Mouse (Mus musculus) retina, postnatal 1 day (tissue): ENCODE data around the gene Mrpl10.

Source experiments
- DNase-seq: peaks from one replicate; pipeline ENCODE4 v3.0.0-alpha.2; 2012

Gene Mrpl10

DNA sequence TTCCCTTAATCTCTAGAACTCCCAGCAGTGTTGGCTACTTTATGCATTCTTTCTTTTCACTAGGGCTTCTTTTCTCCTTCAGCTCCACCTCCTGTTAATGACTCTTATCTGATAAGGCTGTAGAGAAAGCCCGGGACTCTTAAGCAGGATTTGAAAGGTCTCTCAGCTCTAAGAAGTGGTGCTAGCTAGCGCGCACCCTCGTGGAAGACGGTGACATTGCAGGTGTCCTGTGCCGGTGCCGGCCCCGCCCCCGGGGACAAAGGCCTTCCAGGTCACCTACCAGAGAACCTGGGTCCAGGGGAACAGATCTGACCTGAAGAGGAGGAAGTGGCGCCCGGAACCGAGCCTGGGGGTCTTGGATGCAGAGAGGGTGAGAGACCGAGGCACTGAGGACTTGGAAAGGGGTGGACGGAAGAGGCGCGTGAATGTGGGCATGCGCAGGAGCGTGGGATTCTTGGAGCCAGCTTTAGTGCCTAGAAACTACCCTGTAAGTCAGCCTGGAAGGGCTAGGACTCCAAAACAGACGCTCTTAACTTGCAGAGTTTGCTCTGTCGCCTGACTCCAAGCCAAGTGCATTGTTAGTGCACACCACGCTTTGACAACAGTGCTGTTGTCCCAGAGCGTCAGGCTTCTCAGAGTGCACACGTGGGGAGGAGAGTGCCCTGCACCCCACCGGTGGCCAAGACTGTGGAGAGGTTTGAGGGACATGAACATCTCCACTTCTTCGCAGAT is 11.5 kb upstream of the Mrpl10 start, which contains the start of gene Scrn2:
TSS of gene Scrn2 (plus strand) at position 253 of the 732 bp plus-strand sequence.
- DNase-seq = peak; percentile 92

DNA sequence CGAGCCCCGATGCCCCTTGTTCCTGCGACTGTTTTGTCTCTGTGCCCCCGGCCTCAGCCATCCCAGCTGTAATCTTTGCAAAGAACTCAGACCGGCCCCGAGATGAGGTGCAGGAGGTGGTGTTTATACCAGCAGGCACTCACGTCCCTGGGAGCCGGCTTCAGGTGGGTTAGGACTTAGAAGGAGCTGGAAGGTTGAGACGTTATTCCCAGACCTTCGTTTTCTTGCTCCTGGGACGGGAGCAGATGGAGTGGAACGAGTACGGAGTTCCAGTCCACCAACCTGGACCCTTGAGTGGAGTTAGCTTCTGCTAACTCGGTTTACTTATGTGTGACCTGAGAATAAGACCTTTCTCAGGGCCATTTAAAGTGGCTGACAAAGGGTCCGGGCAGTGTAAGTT is 10.9 kb upstream of the Mrpl10 start:
- DNase-seq = no peak

DNA sequence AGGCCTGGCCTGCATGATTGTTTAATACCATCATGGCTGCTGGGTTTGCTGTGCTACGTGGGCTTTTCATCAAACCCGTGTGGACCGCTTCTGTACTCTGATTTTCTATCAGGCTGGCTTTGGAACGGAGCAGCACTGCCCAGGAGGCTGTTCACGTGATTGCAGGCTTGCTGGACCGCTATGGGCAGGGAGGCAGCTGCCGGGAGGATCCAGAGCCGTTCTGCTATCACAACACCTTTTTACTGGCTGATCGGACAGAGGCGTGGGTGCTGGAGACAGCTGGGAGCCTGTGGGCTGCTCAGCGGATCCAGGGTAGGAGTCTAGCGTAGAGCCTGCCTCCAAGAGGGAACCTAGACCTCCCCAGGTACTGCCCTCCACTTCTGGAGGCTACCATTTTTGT is 9.4 kb upstream of the Mrpl10 start:
- DNase-seq = no peak

DNA sequence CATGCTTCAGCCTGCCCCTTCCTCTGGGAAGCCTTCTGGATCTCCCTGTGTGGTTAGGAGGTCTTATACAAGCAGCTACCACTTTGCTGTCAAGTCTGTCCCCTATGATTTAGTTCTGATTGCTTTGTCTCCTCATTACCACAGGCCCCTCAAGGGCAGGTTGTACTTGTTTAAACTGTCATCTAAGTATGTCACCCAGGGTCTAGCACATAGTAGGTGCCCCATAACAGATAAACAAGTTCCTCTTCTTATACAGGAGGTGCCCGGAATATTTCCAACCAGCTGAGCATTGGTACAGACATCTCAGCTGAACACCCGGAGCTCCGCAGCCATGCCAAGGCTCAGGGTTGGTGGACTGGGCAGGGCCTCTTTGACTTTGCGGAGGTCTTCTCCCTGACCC is 8.9 kb upstream of the Mrpl10 start:
- no peak for DNase-seq

DNA sequence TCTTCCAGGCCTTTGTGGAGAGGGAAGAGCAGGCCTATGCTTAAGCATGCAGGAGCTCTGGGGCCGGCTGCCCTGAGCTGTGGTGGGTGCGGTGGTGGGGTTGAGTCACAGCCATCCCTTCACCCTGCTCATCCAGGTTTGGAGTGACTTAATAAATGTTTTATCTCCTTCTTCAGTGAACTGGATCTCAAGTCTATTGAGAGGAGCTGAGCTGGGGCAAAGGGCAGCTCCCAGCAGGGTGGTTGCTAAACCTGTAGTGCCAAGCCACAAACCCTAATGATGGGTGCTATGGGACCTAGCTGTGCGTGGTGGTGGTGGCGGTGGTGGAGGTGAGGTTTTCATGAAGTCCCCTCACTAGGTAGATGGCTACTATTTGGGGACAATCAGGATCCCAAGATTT is 7.6 kb upstream of the Mrpl10 start:
- DNase-seq = no peak

DNA sequence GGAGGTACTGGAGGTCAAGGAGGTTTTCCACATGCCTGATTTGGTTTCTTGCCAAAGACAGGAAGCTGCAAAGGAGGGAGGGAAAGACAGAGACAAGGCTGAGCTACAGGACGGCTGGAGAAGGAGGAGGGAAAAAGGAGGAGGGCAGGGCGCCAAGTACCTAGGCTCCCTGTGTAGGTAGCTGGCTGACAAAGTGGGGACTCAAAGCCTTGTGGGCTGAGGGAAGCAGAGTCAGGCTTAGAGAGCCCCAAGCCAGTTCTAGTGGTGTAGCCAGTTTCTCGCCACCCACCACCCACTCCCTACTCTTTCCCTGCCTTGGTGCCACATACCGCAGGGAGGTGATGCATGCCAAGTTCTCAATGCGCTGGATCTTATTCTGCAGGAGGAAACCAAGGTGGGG is 5.2 kb upstream of the Mrpl10 start:
- DNase-seq = no peak

DNA sequence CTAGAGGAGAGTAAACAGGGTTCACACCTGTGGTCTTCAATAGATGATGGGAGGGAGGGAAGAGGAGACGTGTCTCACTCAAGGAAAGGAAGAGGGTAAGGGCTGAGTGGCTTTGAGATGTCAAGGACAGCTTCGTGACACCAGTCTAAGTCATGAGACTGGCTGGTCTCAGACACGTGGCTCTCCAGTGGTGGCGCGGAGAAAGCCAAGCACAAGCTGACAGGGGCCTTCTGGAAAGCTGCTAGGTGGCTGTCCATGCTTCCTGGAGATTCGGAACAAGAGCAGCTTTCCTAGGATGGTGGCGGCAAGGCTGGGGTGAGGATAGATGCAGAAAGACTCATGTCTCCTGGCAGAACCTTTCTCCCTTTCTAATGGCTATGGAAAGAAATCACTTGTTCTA is 2.5 kb upstream of the Mrpl10 start:
- DNase-seq = no peak

DNA sequence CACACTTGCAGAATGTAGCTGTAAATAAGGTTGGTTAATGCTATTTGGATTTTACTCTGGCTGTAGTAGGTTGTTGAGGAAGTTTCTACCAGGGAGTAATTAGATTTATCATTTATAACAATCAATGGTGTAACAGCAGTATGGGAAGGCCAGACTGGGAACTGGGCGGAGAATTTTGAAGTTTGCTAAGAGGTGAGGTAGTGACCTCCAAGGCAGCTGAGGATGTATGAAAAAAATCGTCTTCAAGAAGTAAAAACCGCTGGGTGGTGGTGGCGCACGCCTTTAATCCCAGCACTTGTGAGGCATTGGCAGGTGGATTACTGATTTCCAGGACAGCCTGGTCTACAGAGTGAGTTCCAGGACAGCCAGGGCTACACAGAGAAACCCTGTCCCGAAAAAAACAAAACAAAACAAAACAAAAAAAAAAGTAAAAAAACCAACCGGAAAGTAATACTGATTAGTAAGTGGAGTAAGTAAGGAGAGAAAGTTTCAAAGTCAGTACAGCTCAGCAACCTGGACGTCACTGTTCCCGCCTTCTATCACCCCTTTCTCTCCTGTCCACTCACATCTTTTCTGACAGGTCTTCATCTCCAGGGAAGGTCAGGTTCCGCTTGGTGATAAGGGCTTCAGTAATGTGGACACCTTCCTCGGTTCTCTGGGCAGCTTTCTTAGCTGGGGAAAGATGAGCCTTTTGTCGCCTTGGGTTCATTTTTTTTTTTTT is 899 bp upstream of the Mrpl10 start:
- no peak for DNase-seq

DNA sequence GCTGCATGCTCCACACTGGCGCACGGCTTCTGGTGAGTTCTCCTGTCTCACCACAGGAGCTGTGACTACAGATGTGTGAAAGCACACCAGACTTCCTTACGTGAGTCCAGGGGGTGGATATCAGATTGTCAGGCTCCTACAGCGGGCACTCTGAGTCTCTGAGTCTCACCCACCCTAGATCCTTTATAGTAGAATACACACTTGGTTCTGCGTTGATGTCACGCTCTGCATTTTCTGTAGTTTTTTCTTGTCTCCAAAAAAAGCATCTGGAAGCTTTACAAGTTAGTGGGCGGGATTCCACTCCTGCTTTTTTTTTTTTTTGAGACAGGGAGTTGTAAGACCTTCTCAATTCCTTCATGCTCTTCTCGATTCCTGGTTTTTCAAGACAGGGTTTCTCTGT is 3.5 kb downstream of the Mrpl10 start:
- no peak for DNase-seq

DNA sequence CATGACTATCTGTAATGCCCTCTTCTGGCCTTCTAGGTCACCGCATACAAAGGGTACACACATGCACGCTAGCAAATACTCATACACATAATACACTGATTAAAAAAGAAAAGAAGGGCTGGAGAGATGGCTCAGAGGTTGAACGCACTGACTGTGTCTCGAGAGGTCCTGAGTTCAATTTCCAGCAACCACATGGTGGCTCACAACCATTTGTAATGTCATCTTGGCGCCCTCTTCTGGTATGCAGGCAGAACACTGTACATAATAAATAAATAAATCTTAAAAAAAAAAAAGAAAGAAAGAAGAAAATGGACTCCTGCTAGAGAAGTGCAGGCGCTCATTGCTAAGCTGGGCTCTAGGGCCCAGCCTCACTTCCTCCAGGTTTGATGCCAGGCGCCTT is 4.5 kb downstream of the Mrpl10 start:
- peak; percentile 32 for DNase-seq

DNA sequence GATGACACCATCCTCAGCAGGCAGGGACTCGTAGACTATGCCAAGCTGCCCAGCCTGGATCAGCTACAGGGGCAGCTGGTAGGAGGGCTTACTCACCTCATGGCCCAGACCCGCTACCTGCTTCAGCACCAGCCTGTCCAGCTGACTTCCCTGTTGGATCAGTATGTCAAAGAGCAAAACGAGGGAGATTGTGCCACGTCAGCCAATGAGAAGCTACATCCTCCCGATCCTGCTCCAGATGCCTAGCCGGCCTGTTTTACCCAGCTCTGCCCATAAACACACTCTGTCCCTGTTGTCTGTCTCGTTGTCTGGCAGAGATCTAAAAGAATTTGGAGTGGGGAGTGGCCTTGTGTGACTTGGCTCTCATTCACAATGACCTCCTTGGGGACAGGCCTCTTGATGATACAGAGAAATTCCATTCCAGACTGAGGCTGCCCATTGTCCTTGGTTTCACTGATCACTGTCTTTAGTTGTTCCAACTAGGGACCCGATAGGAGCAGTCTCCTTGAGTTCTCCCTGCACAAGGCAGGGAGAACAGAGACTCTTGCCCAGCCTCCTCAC is 6.8 kb downstream of the Mrpl10 start:
- DNase-seq = no peak

DNA sequence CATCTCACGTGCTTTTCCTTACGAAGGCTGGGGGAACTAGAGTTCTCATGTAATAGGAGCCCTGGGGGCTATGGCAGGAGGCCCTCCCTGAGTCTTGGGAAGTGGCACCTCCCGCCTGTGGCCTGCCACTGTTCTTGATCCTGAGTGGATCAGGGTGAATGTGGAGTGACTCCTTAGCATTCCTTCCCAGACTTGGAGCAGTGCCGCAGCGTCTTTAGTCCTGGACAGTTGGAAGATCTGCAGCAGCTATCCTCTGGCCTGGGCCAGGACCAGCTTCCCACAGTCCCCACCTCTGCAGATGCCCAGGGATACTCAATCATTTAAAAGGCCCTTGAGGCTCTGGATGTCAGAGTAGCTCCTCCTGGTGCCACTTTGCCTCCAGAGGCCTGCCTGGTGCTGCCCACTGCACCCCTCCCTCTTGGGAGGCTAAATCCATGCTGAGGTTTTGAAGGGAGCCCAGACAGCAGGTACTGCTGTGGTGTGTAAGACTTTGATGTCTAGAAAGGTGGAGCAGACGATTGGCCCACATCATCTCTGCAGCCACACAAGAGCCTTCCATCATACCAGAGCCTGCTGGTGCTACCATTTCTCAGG is 8.2 kb downstream of the Mrpl10 start:
- no peak for DNase-seq

DNA sequence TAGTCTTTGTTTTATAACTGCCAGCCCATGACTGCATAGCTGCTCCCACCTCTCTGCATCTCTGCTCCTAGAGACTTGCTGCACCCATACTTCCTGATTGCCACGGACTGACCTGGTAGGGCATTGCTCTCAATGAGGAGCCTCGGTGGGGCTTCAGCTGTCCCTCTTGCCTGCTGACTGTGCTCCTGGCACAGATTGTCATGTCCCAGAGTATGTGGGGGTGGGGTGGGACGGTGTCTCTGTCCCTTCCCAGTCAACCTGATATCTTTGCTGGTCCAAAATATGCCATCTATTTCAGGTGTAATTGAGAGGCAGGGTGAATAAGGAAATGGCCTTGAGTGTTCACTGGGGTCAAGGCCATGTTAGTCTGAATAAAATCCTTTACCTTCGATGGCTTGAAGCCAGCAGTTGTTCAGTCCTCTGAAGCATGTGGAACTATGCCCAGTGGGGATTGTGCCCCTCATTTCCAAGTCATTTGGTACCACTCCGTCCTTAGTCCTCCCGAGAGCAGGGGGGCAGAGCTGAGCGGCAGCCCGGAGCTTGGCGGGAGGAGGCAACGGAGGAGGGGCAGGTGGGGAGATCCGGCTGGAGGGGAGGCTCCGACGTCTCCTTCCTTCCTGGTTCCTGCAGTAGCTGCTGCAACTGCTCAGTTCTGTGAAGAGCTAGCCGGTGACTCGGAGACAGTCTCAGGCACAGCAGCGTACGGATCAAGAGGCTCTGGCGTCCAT is 9.0 kb downstream of the Mrpl10 start, which contains the start of gene Osbpl7:
TSS of gene Osbpl7 (plus strand) at position 413 of the 728 bp plus-strand sequence.
- DNase-seq = peak; percentile 86

DNA sequence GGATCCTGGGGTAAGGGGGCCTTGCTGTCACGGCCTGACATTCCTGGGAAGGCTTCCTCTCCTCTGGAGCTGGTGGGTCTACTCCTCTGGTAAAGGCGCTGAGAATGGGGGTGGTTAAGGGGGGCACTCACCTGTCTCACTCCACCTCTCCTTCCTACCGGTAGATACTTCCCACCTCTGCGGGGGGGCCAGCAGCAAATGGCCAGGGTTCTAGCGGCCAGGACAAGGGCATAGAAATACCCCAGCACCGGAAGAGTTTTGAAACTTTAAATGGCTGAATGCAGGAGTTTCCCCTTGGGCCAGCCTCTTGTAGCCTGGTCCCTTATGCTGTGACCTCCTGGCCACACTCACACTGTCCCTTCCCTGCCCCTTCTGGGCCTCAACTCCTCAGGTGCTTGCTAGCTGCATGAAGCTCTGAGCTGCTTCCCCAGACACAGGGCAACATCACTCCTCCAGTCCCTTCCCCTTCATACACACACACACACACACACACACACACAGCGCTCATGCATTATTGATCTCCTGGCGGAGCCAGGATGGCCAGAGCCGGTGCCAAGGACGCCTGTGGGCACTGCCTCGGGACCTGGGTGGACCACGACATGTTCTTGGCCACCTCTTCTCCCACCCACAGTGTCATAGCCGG is 9.7 kb downstream of the Mrpl10 start:
- peak; percentile 28 for DNase-seq

DNA sequence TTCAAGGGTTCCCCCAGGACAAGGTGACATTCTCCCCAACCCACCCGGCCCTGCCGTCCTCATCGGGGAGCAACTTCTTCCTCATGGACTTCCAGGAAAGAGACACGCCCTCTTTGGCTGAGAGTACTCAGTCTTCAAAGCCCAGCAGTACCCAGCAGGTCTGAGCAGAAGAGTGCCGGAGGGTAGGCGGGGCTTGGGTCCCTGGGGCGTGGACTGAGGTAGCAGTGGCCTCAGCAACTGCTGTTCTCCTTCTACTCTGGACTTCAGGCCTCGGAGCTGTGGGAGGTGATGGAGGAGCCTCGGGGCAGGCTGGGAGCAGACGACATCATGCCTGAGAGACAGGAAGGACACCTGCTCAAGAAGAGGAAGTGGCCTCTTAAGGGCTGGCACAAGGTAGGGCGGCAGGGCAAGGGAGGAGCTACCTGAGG is 10.9 kb downstream of the Mrpl10 start:
- no peak for DNase-seq

DNA sequence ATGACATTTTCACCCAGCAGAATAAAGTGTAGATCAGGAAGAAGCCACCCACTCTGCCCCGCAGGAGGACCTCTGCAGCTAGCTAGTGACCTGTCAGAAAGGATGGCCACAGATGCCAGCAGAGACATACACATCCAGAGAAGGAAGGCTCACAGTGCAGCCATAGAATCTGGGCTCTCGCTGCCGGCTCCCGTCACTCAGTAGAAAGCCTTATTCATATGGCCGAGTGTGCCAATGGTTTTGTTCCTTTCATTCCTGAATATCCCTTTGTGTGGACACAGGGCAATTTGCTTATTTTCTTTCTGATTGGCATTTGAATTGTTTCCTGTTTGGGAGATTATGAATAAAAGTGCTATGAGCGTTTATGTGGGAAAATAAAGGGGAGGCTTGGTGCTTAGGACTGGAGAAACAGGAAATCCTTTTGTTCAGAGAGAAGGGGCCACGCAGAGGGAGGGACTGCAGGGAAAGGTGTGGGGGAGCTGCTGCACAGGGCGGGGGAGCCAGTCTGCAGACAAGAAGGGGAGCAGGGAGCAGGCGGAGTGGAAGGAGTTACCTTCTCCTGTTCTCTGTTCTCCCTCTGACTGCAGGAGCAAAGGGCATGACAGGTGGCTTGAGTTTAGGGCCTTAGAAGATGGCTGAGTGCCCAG is 22.0 kb downstream of the Mrpl10 start:
- DNase-seq = no peak

DNA sequence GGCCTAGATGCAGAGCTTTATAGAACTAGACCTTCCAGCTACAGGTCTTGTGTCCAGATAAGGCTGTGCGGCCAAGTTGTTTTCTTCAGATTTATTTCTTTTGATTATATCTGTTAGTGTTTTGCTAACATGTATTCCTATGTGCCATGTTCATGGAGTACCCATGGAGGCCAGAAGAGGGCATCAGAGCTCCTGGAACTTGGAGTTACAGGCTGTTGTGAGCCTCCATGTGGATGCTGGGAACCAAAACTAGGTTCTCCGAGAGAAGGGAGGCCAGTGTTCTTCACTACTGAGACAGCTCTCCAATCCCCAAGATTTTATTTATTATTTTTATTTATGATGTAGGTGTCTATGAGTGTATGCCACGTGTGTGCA is 22.5 kb downstream of the Mrpl10 start:
- DNase-seq = no peak

DNA sequence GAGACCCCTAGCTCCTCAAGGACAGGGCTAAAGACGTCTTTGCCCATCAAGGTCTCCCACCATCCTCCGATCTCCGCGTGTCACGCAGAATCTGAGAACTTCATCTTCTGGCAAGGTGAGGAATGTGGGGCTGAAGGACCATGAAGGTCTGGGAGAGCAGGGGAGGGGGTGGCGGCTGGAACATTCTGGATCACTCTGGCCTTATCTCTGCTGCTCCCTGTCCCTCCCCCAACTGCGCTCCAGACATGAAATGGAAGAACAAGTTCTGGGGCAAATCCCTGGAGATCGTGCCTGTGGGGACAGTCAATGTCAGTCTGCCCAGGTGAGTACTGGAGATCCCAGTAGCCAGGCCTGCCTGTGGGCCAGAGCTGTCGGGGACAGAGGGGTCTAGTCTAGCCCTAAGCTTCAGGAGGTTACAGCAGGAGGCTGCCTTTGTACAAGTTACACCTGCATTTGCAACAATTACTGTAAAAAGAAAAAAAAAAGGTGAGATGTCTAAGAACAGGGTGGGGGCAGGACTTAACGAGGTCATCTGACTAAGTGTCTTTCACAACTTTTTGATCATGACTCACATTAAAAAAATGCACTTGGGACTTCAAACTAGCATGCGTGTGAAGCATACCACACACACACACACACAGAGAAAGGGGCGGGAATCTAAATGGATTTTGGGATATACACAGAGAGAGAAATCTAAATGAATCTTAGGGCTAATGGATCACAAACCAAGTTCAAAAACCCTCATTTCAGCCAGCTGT is 24.4 kb downstream of the Mrpl10 start:
- DNase-seq = no peak

DNA sequence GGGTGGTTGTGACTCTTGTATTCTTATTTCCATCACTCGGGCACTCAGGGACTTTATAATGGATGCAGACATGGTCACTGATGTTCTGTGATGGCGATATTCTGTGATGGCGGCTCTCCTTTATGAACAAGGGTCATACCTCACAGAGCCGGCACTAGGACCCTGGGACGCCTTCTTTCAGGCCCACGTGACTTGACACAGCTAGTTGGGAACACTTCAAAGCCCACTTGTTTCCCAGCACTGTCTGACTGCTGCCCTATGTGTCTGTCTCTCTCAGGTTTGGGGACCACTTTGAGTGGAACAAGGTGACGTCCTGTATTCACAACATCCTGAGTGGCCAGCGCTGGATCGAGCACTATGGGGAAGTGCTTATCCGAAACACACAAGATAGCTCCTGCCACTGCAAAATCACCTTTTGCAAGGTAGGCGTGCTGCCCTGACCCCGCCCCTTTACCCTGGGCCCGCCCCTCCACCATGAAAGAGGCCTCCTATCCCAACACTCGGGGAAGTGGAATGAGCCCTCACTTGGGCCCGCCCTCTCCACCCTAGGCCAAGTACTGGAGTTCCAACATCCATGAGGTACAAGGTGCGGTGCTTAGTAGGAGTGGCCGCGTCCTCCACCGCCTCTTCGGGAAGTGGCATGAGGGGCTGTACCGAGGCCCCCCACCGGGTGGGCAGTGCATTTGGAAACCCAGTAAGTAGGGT is 25.4 kb downstream of the Mrpl10 start:
- no peak for DNase-seq

DNA sequence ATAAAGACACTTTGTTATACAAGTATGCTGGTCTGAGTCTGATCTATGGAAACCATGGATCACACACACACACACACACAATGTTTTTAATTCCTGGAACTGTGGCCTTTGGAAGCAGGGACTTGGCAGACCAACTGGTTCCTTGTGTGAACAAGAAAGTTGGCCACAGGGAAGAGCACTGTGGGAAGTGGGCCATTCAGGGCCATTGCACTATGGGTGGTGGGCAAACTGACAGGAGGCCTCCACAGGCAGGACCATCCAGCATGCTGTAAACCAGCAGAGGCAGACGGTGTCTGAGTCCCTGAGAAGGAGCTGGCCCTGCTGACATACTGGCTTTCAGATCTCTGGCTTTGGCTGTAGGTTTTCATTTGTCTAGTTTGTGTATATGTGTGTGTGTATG is 28.0 kb downstream of the Mrpl10 start:
- no peak for DNase-seq

DNA sequence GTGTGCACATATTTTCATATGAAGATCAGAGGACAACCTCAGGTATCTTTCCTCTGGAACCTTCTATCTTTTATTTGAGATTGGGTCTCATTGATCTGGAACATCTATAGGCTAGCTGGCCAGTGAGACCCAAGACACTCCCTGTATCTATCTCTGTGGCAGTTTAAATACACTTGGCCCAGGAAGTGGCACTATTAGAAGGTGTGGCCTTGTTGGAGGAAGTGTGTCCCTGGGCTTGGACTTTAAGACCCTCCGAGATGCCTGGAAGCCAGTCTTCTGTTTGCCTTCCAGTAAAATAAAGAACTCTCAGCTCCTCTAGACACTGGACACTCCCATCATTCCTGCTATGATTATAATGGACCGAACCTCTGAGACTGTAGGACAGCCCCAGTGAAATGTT is 28.4 kb downstream of the Mrpl10 start:
- DNase-seq = no peak
